Mouse (Mus musculus) left cerebral cortex, adult 18-20 months (tissue): ENCODE results near the gene Eepd1. TPM values are rescaled to one million over a fixed set of nuclear protein-coding genes. Genes with fewer than 3 reads are reported as not detected.

Source experiments
- DNase-seq, 2 experiments: peaks; one replicate each; pipeline ENCODE4 v3.0.0; 2021 to 2022; ENCODE audit warnings: low spot score in 2 of 2, mixed read lengths in 1 of 2
- total RNA-seq, 2 experiments: library from RNA; stranded (reverse); gene quantifications; 2 replicates each; pipeline ENCODE4 v1.2.3; 2021

The Eepd1 gene
- total RNA-seq, 2 experiments from 2014 or later, result 23.6 to 23.8 TPM

DNA sequence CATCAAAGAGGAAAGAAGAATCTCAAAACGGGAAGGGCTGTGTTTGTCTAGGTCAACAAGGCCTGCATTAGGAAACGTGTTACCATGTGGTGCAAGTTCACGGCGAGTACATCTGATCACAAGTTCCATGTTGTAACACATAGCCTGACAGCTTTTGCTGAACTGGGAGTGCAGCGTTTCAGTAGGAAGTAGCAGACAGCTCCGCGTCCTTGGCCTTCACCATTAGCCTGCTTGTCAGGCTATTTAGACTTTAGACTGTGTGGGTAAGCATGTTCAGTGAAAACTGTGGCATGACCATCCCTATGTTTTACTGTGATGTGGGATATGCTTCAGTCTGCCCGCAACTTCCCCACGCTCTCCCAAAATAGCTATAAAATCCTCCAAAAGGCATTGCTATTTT lies 89.1 kb downstream of the Eepd1 start:
- no peak for DNase-seq

DNA sequence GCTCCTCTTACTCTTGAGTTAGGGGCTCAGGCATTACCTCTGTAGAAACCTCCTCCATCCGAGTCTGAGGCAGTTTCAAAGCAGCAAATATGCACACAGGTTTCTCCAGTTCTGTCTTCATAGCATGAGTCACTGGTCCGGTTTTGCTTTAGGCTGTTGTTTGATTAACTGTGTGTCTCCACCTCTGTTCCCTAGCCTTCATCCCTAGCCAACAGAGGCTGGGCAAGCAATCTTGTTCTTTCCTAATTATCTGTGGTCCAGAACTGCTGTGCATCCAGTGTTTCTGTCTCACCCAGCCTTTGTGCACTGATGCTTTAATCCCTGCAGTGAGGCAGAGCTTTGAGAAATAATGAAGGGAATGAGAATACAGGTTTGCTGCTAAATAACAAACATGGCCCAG lies 90.0 kb downstream of the Eepd1 start:
- DNase-seq, result no peak

DNA sequence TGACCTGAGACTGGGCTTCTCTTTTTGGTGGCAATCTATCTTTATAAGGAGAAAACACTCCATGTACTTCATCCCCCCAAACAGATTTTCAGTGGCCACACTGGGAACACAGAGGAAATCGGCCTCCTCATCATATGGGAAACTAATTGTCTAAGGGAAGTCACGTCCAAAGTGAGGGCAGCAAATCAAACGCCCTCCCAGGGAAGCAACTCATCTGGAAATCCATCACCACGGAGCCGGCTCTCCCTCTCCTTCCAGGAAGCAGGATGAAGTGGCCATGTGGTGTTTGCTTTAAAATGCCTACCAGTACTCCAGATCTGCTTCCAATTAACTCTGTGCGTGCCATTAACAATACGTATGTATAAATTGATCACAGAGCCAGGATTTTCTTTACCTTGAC lies 92.4 kb downstream of the Eepd1 start:
- DNase-seq, result no peak

DNA sequence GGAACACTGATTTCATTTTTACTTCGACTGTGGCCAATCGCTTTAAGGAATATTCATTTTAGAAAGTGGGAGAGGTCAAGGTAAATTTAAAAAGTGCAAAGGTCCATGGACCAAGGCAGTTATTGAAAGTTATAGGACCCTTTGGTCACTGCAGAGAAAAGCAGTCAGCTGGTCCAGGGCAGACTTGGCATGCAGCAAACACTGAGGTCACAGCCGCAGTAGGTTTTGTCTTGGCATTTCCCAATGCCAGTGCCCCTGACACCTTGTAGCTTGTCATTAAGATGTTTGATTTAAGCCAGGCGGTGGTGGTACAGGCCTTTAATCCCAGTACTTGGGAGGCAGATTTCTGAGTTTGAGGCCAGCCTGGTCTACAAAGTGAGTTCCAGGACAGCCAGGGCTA lies 92.8 kb downstream of the Eepd1 start:
- DNase-seq, result no peak

DNA sequence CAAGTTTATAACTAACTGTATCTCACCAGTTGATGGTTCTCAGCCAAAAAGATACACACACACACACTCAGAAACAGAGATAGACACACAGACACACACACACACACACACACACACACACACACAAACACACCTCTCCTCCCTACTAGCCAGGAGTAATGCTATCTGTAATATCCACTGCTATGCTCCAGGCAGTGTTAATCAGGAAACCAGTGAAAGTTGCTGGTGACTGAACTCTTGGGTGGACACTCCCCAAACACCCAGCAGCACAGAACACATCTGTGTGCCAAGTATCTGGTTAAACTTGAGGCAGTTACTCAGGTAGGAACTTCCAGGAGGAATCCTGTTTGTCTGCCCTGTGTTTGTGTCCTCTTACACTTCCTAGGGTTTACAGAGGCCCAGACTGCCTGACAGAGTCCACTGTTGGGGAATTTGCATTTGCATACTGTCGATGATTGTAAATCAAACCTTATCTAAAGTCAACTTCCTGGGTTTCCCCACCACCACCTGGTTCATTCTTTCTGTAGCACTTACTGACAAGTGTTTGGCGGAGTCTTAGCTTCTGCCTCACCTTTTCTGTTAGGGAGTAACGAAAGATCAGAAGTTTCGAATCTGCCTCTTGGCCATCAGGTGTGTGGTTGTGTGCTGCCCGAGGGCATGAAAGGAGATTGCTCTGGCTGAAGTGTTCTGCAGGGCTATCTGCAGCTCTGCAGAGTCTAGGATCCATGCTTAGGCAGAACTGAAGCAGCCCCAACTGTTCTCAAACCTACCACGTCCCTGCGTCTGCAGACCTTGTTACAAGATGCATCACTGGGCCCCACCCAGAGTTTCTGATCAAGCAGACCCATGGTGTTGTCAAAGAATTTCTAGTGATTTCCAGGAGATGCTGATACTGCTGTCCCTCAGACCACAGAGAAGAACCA lies 97.6 kb downstream of the Eepd1 start:
- no peak for DNase-seq

DNA sequence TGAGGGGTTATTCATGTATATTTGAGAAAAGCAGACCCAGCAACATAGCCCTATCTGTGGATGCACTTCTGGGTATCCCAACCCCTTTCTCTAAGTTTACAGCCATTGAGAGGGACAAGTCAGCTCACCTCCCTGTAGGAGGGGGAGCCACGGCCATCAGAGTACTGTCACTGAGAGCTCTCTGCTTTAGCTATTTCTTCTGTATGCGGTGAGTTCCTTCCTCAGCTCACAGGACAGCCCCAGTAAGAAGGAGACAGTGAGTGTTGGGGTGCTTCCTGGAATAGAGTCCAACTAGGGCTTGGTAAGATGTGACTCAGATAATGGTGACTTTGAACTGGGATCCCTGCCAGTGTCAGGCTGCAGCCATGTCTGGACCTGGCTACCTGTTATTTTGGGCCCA lies 102.3 kb downstream of the Eepd1 start:
- DNase-seq, result no peak

DNA sequence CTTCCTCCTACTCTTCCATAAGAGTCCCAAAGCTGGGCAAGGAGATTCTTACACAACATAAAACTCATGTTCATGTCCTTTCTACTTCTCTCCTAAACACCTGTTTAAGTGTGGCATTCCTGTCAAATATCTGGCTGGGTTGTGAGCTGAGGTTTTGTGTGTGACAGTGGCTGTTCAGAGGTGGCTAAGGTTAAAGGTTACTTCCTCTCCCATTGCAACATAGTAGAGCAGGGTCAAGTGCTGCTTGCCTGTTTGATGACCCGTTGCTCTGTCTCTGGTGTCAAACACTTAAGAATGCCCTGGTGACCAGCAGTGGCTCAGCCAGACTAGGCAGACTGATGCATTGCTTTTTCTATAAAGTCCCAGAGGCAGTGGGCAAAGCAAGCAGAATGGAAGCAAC lies 104.3 kb downstream of the Eepd1 start:
- no peak for DNase-seq

DNA sequence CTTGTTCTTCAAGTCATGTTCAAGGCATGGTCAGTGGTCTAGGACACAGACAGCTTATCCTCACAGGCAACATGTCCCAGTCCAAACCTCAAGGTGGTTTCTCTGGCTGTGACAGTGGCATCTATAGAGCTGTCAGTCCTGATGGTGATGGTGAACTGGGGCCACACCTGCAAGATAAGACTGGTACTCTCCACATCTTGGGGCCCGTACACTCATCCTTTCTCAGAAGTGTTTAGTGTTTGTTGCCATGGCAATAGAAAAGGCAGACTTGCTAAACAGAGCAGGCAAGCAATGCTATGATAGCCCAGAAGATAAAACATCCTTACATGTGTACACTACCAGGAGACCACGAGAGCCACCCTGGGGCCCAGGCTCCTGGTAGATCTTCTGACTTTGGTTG lies 107.2 kb downstream of the Eepd1 start:
- no peak for DNase-seq

DNA sequence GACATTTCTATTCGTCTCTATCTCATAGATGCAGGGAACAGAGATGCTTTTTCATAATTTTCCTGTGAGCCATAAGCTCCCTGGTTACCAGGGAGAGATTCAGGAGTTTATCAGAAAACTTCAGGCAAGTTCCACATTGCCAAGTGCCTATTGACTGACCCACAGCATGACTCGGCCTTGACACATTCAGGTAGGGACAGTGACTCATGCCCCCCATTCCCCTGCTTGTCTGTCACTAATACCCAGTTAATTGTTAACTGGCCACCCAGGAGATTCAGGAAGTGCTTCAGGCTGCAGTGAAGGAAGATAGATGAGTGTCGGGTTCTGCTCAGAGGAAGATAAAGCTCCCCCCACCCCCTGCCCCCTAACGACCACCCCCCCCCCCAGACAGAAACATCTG lies 109.4 kb downstream of the Eepd1 start:
- no peak for DNase-seq

DNA sequence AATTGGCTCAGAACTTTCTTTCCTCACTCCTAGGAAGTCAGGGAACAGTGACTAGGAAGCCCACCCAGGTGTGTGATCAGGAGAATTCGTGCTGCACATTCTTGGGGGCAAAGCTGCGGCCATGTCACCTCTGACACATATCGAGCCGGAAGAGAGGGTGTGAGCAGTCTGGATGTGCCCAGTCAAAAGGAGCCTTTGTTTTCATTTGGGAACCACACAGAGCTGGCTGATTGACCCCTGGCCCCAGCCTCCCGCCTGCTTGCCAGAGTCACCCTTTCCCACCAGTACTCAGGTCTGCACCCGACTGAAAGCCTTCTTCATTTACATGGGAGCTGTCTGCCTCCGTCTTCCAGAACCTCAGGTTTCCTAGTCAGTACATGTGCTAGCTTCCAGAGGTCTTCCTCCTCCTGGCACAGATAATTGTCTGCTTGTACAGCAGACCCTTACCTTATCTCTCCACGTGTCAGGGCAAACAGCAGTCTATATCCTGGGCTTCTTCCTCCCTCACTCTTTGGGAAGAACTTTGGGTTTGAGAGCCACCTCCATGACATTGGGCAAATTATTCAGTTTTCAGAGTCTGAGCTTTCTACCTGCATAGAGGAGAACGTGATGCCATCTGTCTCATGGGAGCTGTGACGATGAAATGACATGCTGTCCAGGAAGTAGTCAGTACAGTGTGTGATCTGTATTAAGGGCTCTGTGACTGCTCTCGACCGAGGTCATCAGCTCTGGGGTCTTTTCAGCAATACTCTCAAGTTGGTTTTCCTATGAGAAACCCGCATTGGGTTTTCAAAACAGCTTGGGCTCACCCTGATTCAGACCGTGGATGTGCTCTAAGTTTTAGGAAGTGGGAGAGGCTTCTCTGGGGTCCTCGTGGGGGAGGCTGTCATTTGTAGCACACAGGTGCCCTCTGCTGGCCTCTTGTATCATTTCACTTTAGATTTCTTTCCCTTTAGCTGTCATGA lies 110.3 kb downstream of the Eepd1 start:
- peak; percentile 22 to 31 for DNase-seq

DNA sequence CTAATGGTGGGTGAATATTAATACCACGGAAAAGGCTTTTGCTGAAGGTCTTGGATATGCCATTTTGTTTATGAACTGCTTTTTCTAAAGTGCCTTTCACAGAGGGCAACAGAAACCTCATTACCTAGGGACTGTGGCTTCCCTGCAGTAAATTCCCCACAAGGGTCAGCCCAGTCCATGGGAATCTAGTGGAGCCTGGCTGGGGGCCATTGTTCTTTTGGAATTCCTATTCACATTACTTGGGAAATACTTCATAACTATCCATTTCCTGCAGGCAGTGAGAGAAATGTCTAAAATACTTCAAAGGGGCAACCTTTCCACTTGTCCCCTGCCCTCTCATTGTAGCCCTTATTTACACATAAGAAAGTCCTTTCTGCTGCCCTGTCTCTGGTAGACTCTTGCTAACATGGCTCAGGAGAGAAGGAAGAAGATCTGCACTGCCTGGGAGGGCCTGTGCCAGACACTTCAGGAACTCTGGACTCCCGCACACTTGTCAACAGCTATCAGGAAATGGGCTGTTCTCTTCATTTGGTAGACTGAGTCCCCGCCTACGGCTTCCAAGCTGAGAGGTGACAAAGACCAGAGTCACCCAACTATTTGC lies 111.1 kb downstream of the Eepd1 start:
- no peak for DNase-seq

DNA sequence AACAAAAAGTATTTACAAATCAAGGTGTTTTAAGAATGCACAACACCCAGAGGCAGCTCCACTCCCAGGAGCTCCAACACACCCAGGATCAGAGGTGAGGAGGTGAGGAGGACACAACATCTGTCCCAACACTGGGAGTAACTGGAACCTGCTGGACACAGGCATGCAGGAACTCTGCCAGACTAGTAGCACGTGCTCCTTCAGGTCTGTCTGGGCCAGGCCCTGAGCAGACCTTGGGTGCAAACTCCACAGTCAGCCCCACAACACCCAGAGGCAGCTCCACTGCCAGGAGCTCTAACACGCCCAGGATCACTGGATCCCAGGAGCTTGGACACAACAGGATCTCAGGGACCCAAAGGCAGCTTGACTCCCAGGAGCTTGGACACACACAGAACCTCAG lies 143.4 kb downstream of the Eepd1 start:
- no peak for DNase-seq

DNA sequence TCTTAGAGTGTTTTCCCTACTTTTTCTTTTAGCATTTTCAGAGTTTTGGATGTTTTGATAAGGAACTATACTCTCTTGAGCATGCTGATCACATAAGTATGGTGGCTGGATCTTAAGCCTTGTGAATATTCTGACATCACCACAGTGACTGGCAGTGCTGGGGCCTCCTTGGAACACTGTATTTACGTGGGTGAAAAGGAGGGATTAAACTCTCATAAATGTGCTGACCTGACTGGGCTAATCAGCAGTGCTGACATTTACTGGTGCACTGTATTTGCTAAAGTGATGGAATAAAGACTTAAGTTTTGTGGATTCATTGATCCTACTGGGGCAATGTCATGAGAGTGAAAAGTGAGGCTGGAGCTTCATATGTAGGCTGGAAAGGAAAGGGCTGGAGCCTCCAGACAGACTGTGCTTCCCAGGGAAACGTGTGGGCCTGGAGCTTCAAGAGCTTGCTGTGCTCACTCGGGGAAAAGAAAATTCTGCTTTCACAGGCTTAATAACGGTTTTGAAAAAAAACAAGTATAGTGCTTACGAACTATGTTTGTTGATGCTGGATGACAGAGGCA lies 148.3 kb downstream of the Eepd1 start:
- DNase-seq, result no peak

Other genes starting within 250 kb of the Eepd1 start
- 100 to 1,000 TPM; 360 to 378 TPM for gene Sept7, start 229.1 kb upstream of the Eepd1 start, total RNA-seq